Mouse (Mus musculus) Muller cell, postnatal 12 days (primary cell): ENCODE data around the gene Pipox.

ENCODE experiments used
- DNase-seq: peaks from one replicate; pipeline ENCODE4 v3.0.0-alpha.2; 2015; ENCODE audit errors: inconsistent ontology term

The Pipox gene

GRCm38 (mm10) chr11:77875847-77876759 lies 17.8 kb downstream of the Pipox start:
- DNase-seq, result peak; percentile 77

GRCm38 (mm10) chr11:77875269-77875668 lies 18.6 kb downstream of the Pipox start:
- no peak for DNase-seq

GRCm38 (mm10) chr11:77874685-77875231 lies 19.1 kb downstream of the Pipox start:
- DNase-seq, result no peak

GRCm38 (mm10) chr11:77873116-77873515 lies 20.8 kb downstream of the Pipox start:
- no peak for DNase-seq

GRCm38 (mm10) chr11:77872685-77873084 lies 21.2 kb downstream of the Pipox start:
- DNase-seq, result no peak

GRCm38 (mm10) chr11:77872236-77872635 lies 21.7 kb downstream of the Pipox start:
- DNase-seq, result peak; percentile 33

- DNase-seq, result no peak
Observed at GRCm38 (mm10) chr11:77871436-77871835, 22.5 kb downstream of the Pipox start.

- DNase-seq, result no peak
Observed at GRCm38 (mm10) chr11:77867419-77868083, 26.3 kb downstream of the Pipox start.

GRCm38 (mm10) chr11:77864771-77865170 lies 29.1 kb downstream of the Pipox start:
- no peak for DNase-seq

GRCm38 (mm10) chr11:77862887-77863286 lies 31.0 kb downstream of the Pipox start:
- DNase-seq, result no peak

GRCm38 (mm10) chr11:77860947-77861346 lies 32.9 kb downstream of the Pipox start:
- no peak for DNase-seq

- no peak for DNase-seq
Observed at GRCm38 (mm10) chr11:77858589-77858988, 35.3 kb downstream of the Pipox start.

- DNase-seq, result no peak
Observed at GRCm38 (mm10) chr11:77857089-77857488, 36.8 kb downstream of the Pipox start.

- no peak for DNase-seq
Observed at GRCm38 (mm10) chr11:77855396-77855795, 38.5 kb downstream of the Pipox start.

- DNase-seq, result no peak
Observed at GRCm38 (mm10) chr11:77854641-77855040, 39.3 kb downstream of the Pipox start.

- DNase-seq, result no peak
Observed at GRCm38 (mm10) chr11:77852941-77853668, 40.8 kb downstream of the Pipox start.

GRCm38 (mm10) chr11:77852195-77852594 lies 41.7 kb downstream of the Pipox start:
- no peak for DNase-seq

GRCm38 (mm10) chr11:77851483-77852010 lies 42.3 kb downstream of the Pipox start:
- no peak for DNase-seq

GRCm38 (mm10) chr11:77850401-77851244 lies 43.3 kb downstream of the Pipox start:
- DNase-seq, result peak; percentile 87

- no peak for DNase-seq
Observed at GRCm38 (mm10) chr11:77849151-77849550, 44.7 kb downstream of the Pipox start.

- no peak for DNase-seq
Observed at GRCm38 (mm10) chr11:77848131-77848530, 45.8 kb downstream of the Pipox start.
